Comparison of ENCODE assay signal across 1 mouse cellular context in the genomic region with DNA sequence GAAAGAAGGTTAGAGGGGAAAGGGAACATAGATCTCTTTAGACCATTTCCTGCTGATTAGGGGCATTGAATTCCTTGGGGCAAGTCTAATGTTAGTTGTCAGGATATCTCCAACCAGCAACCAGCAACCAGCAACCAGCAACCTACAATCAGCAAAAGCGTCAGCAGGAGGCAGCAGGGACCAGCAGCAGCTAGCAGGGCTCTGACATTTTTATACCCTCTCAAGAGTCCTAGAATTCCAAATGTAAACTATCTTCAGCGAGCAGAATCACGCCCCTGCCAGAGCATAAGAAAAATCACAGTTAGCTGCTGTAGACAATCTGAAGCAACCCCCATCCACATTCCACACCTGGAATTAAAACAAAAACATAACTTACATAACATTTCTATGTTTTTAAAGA.
TF ChIP-seq lines count a peak whose summit lies in the region.

No protein-coding gene starts in this region.

TF ChIP-seq in CH12.LX, 34 proteins besides CTCF, POLR2A, EP300 and RAD21:
- TF ChIP-seq ZKSCAN1 (IDR thresholded peaks at IDR 0.05; ENCODE audit: borderline replicate concordance, low read depth, low read length) (no peak), NRF1 (IDR thresholded peaks at IDR 0.05; ENCODE audit: low read depth, low read length) (no peak), JUN (IDR thresholded peaks at IDR 0.05; ENCODE audit: insufficient read depth, low read depth, low read length) (no peak), E2F4 (IDR thresholded peaks at IDR 0.05; ENCODE audit: insufficient replicate concordance, low read depth, low read length) (no peak), MEF2A (IDR thresholded peaks at IDR 0.05; ENCODE audit: borderline replicate concordance, low read depth, low read length) (no peak), MAFK (IDR thresholded peaks at IDR 0.05; ENCODE audit: insufficient replicate concordance, low read length) (no peak), SMC3 (IDR thresholded peaks at IDR 0.05; ENCODE audit: low read depth, low read length) (peak; percentile 8; the same call in 1 of the 2 replicates), NELFE (IDR thresholded peaks at IDR 0.05; ENCODE audit: low read depth, low read length) (no peak)
TF ChIP-seq in CH12.LX: peak in this region for 1.
